Mouse (Mus musculus): Measurements from ENCODE around the gene Eml6.
A peak's percentile ranks its signal among the peaks of the same experiment; 100 is the strongest.

The Eml6 gene

GRCm38 (mm10) chr11:29748750-29749467 lies 276.9 kb downstream of the Eml6 start:
- peak; percentile 64 for DNase-seq (ENCODE audit: low read depth, low spot score)

- no peak for DNase-seq (ENCODE audit: low read depth, low spot score)
These were observed 278.0 kb downstream of the Eml6 start for GRCm38 (mm10) chr11:29747881-29748280.

GRCm38 (mm10) chr11:29747365-29747764 lies 278.5 kb downstream of the Eml6 start:
- DNase-seq (ENCODE audit: low read depth, low spot score): no peak

- DNase-seq (ENCODE audit: low read depth, low spot score): no peak
These were observed 279.6 kb downstream of the Eml6 start for GRCm38 (mm10) chr11:29746203-29746602.

- DNase-seq (ENCODE audit: low read depth, low spot score): no peak
These were observed 280.3 kb downstream of the Eml6 start for GRCm38 (mm10) chr11:29745513-29745912.

- no peak for DNase-seq (ENCODE audit: low read depth, low spot score)
These were observed 280.9 kb downstream of the Eml6 start for GRCm38 (mm10) chr11:29744760-29745430.

- no peak for DNase-seq (ENCODE audit: low read depth, low spot score)
These were observed 286.1 kb downstream of the Eml6 start for GRCm38 (mm10) chr11:29739752-29740151.

- DNase-seq (ENCODE audit: low read depth, low spot score): no peak
These were observed 297.9 kb downstream of the Eml6 start for GRCm38 (mm10) chr11:29727901-29728300.

- no peak for DNase-seq (ENCODE audit: low read depth, low spot score)
These were observed 300.2 kb downstream of the Eml6 start for GRCm38 (mm10) chr11:29725610-29726009.

- no peak for DNase-seq (ENCODE audit: low read depth, low spot score)
These were observed 300.7 kb downstream of the Eml6 start for GRCm38 (mm10) chr11:29725167-29725566.

GRCm38 (mm10) chr11:29724213-29724612 lies 301.6 kb downstream of the Eml6 start:
- peak; percentile 56 for DNase-seq (ENCODE audit: low read depth, low spot score)

- no peak for DNase-seq (ENCODE audit: low read depth, low spot score)
These were observed 306.2 kb downstream of the Eml6 start for GRCm38 (mm10) chr11:29719597-29719996.

- DNase-seq (ENCODE audit: low read depth, low spot score): peak; percentile 26
These were observed 307.3 kb downstream of the Eml6 start for GRCm38 (mm10) chr11:29718541-29718940.

GRCm38 (mm10) chr11:29715499-29715898 lies 310.3 kb downstream of the Eml6 start:
- no peak for DNase-seq (ENCODE audit: low read depth, low spot score)

GRCm38 (mm10) chr11:29714789-29715188 lies 311.0 kb downstream of the Eml6 start:
- DNase-seq (ENCODE audit: low read depth, low spot score): peak; percentile 28

- DNase-seq (ENCODE audit: low read depth, low spot score): peak; percentile 93
These were observed 311.7 kb downstream of the Eml6 start for GRCm38 (mm10) chr11:29714114-29714513.

GRCm38 (mm10) chr11:29709512-29709911 lies 316.3 kb downstream of the Eml6 start:
- DNase-seq (ENCODE audit: low read depth, low spot score): peak; percentile 46

- DNase-seq (ENCODE audit: low read depth, low spot score): no peak
These were observed 319.0 kb downstream of the Eml6 start for GRCm38 (mm10) chr11:29706845-29707244.

- DNase-seq (ENCODE audit: low read depth, low spot score): no peak
These were observed 320.6 kb downstream of the Eml6 start for GRCm38 (mm10) chr11:29705263-29705662.

- DNase-seq (ENCODE audit: low read depth, low spot score): no peak
These were observed 323.1 kb downstream of the Eml6 start for GRCm38 (mm10) chr11:29702721-29703120.

- DNase-seq (ENCODE audit: low read depth, low spot score): no peak
These were observed 331.1 kb downstream of the Eml6 start for GRCm38 (mm10) chr11:29694754-29695153.

- DNase-seq (ENCODE audit: low read depth, low spot score): peak; percentile 96
These were observed 332.0 kb downstream of the Eml6 start for GRCm38 (mm10) chr11:29693576-29694410.

All from ZHBTc4 (cell line).